Mouse (Mus musculus): Measurements from ENCODE around the gene Cnnm2.

Gene Cnnm2

GRCm38 (mm10) chr19:46799903-46800583, 38.6 kb downstream of the Cnnm2 start:
- no peak for DNase-seq

DNA sequence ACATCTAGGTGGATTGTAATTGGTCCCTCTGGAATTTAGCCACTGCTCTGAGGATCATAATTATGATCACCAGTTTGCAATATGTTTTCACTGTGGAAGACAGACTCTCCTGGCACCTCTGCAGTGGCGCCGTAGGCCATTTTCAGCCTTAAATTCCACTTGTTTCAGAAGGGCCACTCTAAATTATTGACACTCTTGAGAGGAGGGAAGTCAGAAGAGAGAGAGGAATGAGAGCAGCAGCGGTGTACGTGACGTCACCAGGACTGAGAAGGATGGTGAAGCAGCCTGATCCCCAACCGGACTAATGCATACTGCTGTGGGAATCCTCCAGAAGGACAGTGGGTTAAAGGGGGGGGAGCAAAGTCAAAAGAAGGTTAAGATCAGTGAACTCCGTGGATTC, 40.1 kb downstream of the Cnnm2 start:
- no peak for DNase-seq

DNA sequence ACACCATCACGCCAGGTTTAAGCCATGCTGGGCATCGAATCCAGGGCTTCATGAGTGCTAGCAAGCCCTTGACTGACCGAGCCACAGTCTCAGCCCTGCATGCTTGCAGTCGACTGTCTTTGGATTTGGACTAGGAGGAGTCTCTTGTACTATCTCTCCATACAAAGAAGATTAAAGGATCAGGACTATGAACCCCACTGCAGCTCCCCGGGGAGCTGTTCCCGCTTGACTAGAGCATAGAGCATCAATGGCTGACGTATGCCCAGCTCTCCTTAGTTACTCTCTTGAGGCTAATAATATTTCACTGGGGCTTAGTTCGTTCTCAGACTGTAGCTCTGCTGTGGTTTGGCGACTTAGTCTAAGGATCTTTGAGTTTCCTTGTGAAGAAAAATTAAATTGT, 40.9 kb downstream of the Cnnm2 start:
- DNase-seq = no peak

DNA sequence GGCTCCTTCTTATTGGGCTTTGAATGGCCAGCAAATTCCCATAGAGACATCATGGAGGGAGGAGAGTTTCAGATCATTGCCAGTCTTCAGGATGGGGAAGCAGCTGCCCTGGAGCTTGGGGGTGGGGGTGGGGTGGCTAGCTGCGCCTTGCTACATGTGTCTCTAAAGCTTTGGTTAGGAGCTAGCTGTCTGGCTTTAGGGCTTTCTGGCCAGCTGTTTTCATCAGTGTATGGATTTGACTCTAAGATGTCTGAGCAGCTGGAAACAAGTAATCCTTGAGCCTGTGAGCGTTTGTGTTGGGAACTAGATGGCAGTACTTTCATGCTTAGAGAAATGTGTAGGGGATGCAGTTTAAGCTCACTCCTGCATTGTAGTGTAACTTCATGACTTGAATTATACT, 42.3 kb downstream of the Cnnm2 start:
- DNase-seq = no peak

DNA sequence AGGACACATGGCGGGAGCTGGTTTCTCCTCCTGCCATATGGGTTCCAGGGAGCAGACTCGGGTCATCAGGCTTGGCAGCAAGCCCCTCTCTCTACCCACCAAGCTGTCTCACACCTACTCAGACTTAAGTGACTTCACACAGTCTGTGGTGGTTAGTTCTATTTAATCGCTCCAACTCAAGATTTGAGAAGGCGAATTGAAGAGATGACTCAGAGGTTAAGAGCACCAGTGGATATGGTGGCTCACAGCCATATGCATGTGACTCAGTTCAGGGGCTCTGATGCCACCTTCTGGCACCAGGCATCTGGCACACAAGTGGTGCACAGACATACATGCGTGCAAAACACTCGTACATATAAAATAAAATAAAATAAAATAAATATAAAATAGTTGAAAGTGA, 43.4 kb downstream of the Cnnm2 start:
- DNase-seq = peak; percentile 40

- peak; percentile 24 for DNase-seq
Measured at GRCm38 (mm10) chr19:46805933-46806688, 44.7 kb downstream of the Cnnm2 start.

- no peak for DNase-seq
Measured at GRCm38 (mm10) chr19:46808261-46808660, 46.9 kb downstream of the Cnnm2 start.

DNA sequence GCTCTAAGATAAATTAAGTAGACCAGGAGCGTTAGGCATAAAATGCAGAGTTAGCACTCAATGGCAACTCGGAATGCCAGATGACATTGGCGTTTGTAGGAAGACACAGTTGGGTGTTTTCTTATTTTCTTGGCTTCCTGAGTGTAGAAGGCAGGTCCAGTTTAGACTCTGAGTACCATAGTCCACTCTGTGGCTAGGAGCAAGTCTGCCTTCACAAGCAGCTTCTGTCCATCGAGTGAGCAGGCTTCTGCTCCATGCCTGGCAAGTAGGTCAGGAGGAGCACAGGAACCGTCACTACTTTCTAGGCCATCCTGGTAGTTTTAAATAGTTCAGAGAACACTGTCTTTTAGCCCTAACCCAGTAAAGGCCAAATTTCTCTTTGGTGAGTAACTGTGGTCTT, 47.6 kb downstream of the Cnnm2 start:
- DNase-seq = no peak

DNA sequence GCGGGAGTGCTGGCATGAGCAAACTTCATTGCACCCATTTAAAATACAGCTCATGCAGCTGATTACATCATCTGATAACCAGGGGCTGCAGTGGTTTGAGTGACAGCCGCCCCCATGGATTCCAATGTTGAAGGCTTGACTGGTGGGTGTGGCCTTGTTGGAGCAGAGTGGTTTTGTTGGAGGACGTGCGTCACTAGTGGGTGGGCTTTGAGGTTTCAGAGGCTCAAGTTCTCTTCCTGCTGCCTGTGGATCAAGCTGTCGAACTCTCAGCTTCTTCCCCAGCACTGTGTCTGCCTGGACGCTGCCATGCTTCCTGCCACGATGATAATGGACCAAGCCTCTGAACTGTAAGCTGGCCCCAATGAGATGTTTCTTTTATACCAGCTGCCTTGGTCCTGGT, 57.9 kb downstream of the Cnnm2 start:
- DNase-seq = no peak

- DNase-seq = no peak
Measured at GRCm38 (mm10) chr19:46822491-46822890, 61.1 kb downstream of the Cnnm2 start.

DNA sequence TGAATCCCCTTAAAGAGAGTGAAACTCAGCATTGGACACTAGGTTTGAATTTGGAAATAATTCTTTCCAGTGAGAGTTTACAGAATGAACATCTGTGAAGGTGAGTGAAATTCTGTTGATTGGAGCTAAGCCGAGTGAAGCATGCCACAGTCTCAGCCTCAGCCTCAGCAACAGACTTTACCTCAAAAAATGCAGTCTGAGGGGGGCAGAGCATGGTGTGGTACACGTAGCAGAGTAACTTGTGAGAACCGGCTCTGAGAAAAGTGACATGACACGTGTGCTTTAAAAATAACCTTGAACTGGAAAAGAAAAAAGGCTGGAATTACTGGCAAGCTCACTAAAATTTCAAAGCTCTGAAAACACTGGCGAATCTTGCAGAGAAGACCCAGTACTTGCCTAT, 62.4 kb downstream of the Cnnm2 start:
- DNase-seq = no peak

DNA sequence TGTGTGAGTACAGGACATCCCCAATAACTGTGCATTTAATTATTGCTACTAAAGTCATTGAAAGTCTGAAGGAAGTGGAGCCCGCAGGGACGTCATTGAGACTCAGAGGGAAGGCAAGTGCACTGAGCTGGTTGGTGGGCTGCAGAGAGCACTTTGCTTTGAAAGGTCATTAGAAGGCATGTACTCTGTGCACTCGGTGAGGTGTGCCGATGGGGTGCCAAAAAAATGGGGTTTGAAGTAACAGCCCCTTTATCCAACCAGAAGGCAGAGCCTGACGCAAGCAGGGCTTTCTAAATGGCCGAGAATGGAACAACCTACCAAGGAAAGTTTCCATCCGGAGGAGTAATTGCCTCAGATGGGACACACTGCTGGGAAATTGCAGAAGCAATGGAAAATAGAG, 63.5 kb downstream of the Cnnm2 start:
- DNase-seq = no peak

DNA sequence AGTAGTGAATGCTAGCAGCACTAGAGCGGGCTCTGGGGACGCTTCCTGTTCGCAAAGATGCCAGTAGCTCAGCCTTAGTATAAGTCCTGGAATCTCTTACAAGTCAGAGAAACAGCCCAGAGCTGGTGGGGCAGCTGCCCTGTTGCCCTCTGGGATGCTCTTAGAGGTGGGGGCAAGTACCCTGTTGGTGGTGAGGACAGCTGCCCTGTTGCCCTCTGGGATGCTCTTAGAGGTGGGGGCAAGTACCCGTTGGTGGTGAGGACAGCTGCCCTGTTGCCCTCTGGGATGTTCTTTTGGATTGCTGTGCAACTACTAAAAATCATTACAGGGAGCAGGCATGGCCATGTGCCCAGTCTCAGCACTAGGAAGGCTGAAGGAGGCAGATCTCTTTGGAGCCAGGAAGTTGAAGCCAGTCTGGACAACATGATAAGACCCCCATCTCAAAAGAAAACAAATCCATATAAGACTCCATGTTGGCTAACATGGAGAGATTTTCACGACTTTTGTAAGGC, 66.3 kb downstream of the Cnnm2 start:
- no peak for DNase-seq

DNA sequence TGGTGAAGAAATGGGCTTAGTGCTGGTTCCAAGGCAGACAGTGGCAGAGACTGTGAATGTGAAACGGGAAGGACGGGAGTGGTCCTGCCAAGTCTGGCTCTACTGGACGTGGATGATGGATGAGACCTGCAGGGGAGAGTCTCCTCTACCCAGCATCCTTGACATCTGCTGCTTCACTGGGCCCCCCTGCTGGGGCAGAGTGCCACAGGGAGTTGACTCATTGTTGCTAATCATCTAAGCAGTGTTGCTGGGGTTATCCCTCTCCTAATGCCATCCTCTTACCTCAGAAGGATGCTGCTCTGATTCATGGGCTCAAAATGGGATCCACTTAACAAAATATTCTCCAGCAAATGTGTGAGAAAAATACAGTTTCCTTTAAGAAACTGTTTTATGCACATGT, 67.6 kb downstream of the Cnnm2 start:
- peak; percentile 42 for DNase-seq

DNA sequence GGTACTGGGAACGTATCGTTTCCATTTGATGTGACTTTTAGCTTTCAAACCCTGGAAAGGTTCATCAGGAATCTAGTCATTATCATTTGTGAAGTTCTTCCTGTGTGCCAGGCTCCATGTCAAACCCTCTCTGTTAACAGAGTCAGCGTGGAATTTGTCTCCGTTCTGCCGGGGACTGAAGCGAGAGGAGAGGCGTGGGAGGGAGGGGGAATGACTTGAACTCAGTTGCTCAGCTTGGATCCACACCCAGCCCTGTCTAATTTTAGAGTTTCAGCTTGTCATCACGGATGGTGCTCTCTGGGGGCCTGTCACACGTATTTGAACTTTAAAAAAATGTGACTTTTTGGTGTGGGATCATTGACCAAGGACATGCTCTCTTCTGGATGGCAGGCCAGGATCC, 70.0 kb downstream of the Cnnm2 start:
- DNase-seq = no peak

GRCm38 (mm10) chr19:46834301-46834700, 72.9 kb downstream of the Cnnm2 start:
- DNase-seq = no peak

DNA sequence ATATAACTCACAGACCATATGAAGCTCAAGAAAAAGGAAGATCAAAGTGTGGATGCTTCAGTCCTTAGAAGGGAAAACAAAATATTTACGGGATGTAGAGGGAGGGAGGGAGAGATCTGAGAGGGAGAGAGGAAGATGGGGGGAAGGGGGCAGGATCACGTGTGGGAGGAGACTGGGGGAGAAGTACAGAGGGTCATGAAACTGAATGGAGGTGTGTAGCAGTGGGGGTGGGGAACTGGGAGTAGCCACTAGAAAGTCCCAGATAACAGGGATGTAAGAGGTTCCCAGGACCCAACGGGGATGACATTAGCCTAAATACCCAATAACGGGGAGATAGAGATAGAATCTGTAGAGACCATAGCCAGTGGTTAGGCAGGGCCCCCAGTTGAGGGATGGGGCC, 73.9 kb downstream of the Cnnm2 start:
- no peak for DNase-seq

DNA sequence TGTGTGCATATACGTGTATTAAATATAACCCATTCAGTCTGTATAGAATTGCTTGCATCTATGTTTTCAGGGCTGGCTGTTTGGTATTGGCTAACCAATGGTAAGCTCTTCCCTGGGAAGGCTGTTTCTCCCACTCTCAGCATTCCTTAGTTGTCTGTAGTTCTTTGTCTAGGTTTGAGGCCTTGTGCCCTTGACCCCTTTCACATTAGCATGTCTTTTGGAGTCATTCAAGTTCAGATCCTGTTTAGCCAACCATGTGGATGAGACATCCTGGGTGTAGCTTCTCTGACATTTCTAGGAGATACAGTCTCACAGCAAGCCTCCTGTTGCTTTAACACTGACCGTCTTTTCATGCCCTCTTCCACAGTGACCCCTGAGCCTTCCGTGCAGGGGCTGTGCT, 74.7 kb downstream of the Cnnm2 start:
- DNase-seq = no peak

GRCm38 (mm10) chr19:46837290-46838079, 76.1 kb downstream of the Cnnm2 start:
- DNase-seq = no peak

GRCm38 (mm10) chr19:46841016-46841415, 79.6 kb downstream of the Cnnm2 start:
- no peak for DNase-seq

DNA sequence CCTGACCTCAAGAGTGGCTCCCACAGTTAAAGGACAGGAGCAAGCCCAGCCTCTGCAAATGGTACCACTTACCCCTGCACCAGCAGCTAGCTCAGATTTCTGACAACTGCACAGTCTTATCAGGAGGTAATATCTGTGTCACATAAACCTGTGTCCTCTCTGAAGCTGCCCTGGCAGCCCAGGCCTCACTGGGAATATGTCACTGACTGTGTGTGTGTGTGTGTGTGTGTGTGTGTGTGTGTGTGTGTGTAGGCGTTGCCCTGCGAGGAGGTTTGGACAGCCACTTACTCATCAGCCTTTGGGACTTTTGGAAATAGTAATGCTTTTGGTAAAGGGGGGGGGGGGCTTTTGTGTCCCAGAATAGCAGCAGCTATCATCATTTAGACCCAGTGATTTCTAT, 81.6 kb downstream of the Cnnm2 start:
- no peak for DNase-seq

GRCm38 (mm10) chr19:46846056-46846455, 84.7 kb downstream of the Cnnm2 start:
- no peak for DNase-seq

- no peak for DNase-seq
Measured at GRCm38 (mm10) chr19:46846459-46846858, 85.1 kb downstream of the Cnnm2 start.
